Mouse (Mus musculus): ENCODE measurements at regions not wholly inside any gene's neighbourhood (a gene's known extent, or its start where the extent isn't known, plus 50 kb on each side); places are given as distances from the start of the nearest gene placed in this dataset.

GRCm38 (mm10) chr8:18346248-18346647 is 631.8 kb downstream of the Defb40 start:
- no peak overlapping the region for H3K4me3 ChIP-seq (ENCODE audit: insufficient read depth, low read depth, low read length)
- H3K27me3 ChIP-seq (ENCODE audit: control insufficient read depth, insufficient read depth, low read length): no peaks in the 10 kb centered on the region
- DNase-seq (ENCODE audit: extremely low read depth, low read depth, low spot score): no peak
- no peaks in the 10 kb centered on the region for H3K36me3 ChIP-seq (ENCODE audit: control insufficient read depth, insufficient read depth, low read length)
- no peaks in the 10 kb centered on the region for H3K79me2 ChIP-seq (ENCODE audit: control insufficient read depth, insufficient read depth, low read length)
- TF ChIP-seq CTCF (IDR thresholded peaks at IDR 0.05; ENCODE audit: low read depth, low read length) (no peak), POLR2A (IDR thresholded peaks at IDR 0.05; ENCODE audit: extremely low read depth, insufficient read depth, low read length) (no peak)
- H3K27ac ChIP-seq (replicated peaks; ENCODE audit: insufficient read depth, low read depth, low read length): no peak overlapping the region
- WGBS: 65% methylated on average over 4 of the region's 4 CpGs
- H3K4me1 ChIP-seq (ENCODE audit: control insufficient read depth, insufficient read depth, low read length): no peaks in the 10 kb centered on the region
- no peak overlapping the region for H3K9ac ChIP-seq (ENCODE audit: low read depth, low read length)

DNA sequence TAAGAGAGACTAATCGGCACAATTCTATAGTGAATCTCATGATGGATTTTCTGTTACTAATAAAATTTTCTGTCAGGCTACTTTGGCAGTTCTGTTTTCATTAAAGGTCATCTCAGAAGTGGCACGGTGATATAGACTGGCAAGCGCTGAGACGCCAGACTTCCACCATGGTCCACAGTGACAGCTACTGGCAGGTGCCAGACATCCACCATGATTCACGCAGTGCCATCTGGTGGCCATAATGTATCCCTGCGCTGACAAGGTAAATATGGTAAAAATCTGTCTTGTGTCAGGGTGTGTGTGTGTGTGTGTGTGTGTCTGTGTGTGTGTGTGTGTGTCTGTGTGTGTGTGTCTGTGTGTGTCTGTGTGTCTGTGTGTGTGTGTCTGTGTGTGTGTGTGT is 632.7 kb downstream of the Defb40 start:
- H3K9ac ChIP-seq (ENCODE audit: low read depth, low read length): no peak overlapping the region
- no peaks in the 10 kb centered on the region for H3K27me3 ChIP-seq (ENCODE audit: control insufficient read depth, insufficient read depth, low read length)
- DNase-seq (ENCODE audit: extremely low read depth, low read depth, low spot score): peak; percentile 48
- no peak overlapping the region for H3K4me3 ChIP-seq (ENCODE audit: insufficient read depth, low read depth, low read length)
- no peak overlapping the region for H3K27ac ChIP-seq (replicated peaks; ENCODE audit: insufficient read depth, low read depth, low read length)
- H3K4me1 ChIP-seq (ENCODE audit: control insufficient read depth, insufficient read depth, low read length): no peaks in the 10 kb centered on the region
- no peaks in the 10 kb centered on the region for H3K36me3 ChIP-seq (ENCODE audit: control insufficient read depth, insufficient read depth, low read length)
- WGBS: 32% methylated on average over 6 of the region's 6 CpGs
- H3K79me2 ChIP-seq (ENCODE audit: control insufficient read depth, insufficient read depth, low read length): no peaks in the 10 kb centered on the region
- TF ChIP-seq CTCF (IDR thresholded peaks at IDR 0.05; ENCODE audit: low read depth, low read length) (peak; percentile 90), POLR2A (IDR thresholded peaks at IDR 0.05; ENCODE audit: extremely low read depth, insufficient read depth, low read length) (no peak)

- Histone ChIP-seq H3K27ac (replicated peaks; ENCODE audit: insufficient read depth, low read depth, low read length) (no peak overlapping the region), H3K4me3 (ENCODE audit: insufficient read depth, low read depth, low read length) (no peak overlapping the region), H3K36me3 (ENCODE audit: control insufficient read depth, insufficient read depth, low read length) (no peaks in the 10 kb centered on the region), H3K27me3 (ENCODE audit: control insufficient read depth, insufficient read depth, low read length) (no peaks in the 10 kb centered on the region), H3K79me2 (ENCODE audit: control insufficient read depth, insufficient read depth, low read length) (no peaks in the 10 kb centered on the region), H3K9ac (ENCODE audit: low read depth, low read length) (no peak overlapping the region), H3K4me1 (ENCODE audit: control insufficient read depth, insufficient read depth, low read length) (no peaks in the 10 kb centered on the region)
- no peak for DNase-seq (ENCODE audit: extremely low read depth, low read depth, low spot score)
- 77% methylated on average over 5 of the region's 5 CpGs for WGBS
- TF ChIP-seq POLR2A (IDR thresholded peaks at IDR 0.05; ENCODE audit: extremely low read depth, insufficient read depth, low read length): no peak
Measured at GRCm38 (mm10) chr8:18344838-18345237, 633.2 kb downstream of the Defb40 start.

DNA sequence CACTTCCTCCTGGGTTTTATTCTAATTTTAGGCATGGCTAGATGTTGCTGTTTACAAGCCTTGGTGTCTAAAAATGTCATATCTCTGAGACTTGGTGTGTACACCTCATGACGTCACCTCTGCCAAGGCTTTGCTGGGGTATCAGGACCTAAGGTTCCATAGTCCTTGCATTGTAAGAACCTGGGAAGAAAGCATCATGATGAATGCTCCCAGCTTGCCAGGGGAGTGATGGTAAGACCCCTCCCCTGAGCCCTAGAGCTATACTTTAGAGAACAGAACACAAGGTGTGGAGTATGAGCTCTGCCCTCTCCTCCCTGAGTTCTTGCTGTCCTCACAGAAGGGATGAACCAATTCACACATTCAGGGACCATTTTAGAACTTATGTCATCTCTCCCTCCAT is 642.5 kb downstream of the Defb40 start:
- TF ChIP-seq CTCF (IDR thresholded peaks at IDR 0.05; ENCODE audit: low read depth, low read length) (no peak), POLR2A (IDR thresholded peaks at IDR 0.05; ENCODE audit: extremely low read depth, insufficient read depth, low read length) (no peak)
- H3K27me3 ChIP-seq (ENCODE audit: control insufficient read depth, insufficient read depth, low read length): no peaks in the 10 kb centered on the region
- no peaks in the 10 kb centered on the region for H3K4me1 ChIP-seq (ENCODE audit: control insufficient read depth, insufficient read depth, low read length)
- H3K79me2 ChIP-seq (ENCODE audit: control insufficient read depth, insufficient read depth, low read length): no peaks in the 10 kb centered on the region
- no peak overlapping the region for H3K9ac ChIP-seq (ENCODE audit: low read depth, low read length)
- DNase-seq (ENCODE audit: extremely low read depth, low read depth, low spot score): no peak
- no peak overlapping the region for H3K4me3 ChIP-seq (ENCODE audit: insufficient read depth, low read depth, low read length)
- no peaks in the 10 kb centered on the region for H3K36me3 ChIP-seq (ENCODE audit: control insufficient read depth, insufficient read depth, low read length)
- WGBS: 84% methylated on average over 1 of the region's 1 CpGs
- H3K27ac ChIP-seq (replicated peaks; ENCODE audit: insufficient read depth, low read depth, low read length): no peak overlapping the region

GRCm38 (mm10) chr8:18328521-18328920 is 649.5 kb downstream of the Defb40 start:
- Histone ChIP-seq H3K9ac (ENCODE audit: low read depth, low read length) (no peak overlapping the region), H3K79me2 (ENCODE audit: control insufficient read depth, insufficient read depth, low read length) (no peaks in the 10 kb centered on the region), H3K27me3 (ENCODE audit: control insufficient read depth, insufficient read depth, low read length) (no peaks in the 10 kb centered on the region), H3K27ac (replicated peaks; ENCODE audit: insufficient read depth, low read depth, low read length) (no peak overlapping the region), H3K4me1 (ENCODE audit: control insufficient read depth, insufficient read depth, low read length) (no peaks in the 10 kb centered on the region), H3K4me3 (ENCODE audit: insufficient read depth, low read depth, low read length) (no peak overlapping the region), H3K36me3 (ENCODE audit: control insufficient read depth, insufficient read depth, low read length) (no peaks in the 10 kb centered on the region)
- DNase-seq (ENCODE audit: extremely low read depth, low read depth, low spot score): peak; percentile 1
- no peak for TF ChIP-seq CTCF (IDR thresholded peaks at IDR 0.05; ENCODE audit: low read depth, low read length)
- TF ChIP-seq POLR2A (IDR thresholded peaks at IDR 0.05; ENCODE audit: extremely low read depth, insufficient read depth, low read length): no peak
- 78% methylated on average over 2 of the region's 2 CpGs for WGBS

DNA sequence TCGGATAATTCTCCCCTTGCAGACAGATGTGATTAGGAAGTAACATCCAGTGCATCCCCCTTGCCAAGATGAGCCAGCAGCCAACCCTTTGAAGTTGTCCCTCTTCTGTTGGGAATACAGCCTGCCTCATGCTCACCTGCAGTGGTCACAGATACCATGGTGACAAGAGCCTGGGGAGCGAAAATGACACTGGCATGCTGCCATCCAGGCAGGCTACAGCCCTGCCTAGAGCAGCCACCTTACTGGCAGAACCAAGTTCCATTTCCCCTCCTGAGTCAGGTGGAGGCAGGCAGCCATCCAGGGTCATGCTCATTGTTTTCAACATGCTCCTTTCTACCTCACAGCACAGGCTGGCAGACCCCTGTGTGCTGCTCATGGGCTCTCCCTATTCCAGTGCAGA is 661.6 kb downstream of the Defb40 start:
- H3K27me3 ChIP-seq (ENCODE audit: control insufficient read depth, insufficient read depth, low read length): no peaks in the 10 kb centered on the region
- no peaks in the 10 kb centered on the region for H3K36me3 ChIP-seq (ENCODE audit: control insufficient read depth, insufficient read depth, low read length)
- H3K79me2 ChIP-seq (ENCODE audit: control insufficient read depth, insufficient read depth, low read length): no peaks in the 10 kb centered on the region
- H3K9ac ChIP-seq (ENCODE audit: low read depth, low read length): no peak overlapping the region
- H3K4me1 ChIP-seq (ENCODE audit: control insufficient read depth, insufficient read depth, low read length): no peaks in the 10 kb centered on the region
- DNase-seq (ENCODE audit: extremely low read depth, low read depth, low spot score): no peak
- TF ChIP-seq POLR2A (IDR thresholded peaks at IDR 0.05; ENCODE audit: extremely low read depth, insufficient read depth, low read length): no peak
- TF ChIP-seq CTCF (IDR thresholded peaks at IDR 0.05; ENCODE audit: low read depth, low read length): no peak
- H3K4me3 ChIP-seq (ENCODE audit: insufficient read depth, low read depth, low read length): no peak overlapping the region
- H3K27ac ChIP-seq (replicated peaks; ENCODE audit: insufficient read depth, low read depth, low read length): no peak overlapping the region
- WGBS: 62% methylated on average over 2 of the region's 2 CpGs

All from liver, adult 2 months (tissue).